Mouse (Mus musculus) hindbrain, embryonic 15.5 days (tissue): ENCODE measurements at regions not wholly inside any gene's neighbourhood (a gene's known extent, or its start where the extent isn't known, plus 50 kb on each side); places are given as distances from the start of the nearest gene placed in this dataset.

ENCODE experiments used
- ATAC-seq: fragments of 200-750 bp; cut with Nextera tagmentation; 2 replicates; pipeline ENCODE4 v1.8.0; 2017; ENCODE audit warnings: low read depth, moderate number of reproducible peaks, moderate TSS enrichment; ENCODE audit not compliant: low FRiP score
- H3K27ac ChIP-seq: fragments of 300-500 bp; sonication (generic); replicated peaks from 2 replicates; pipeline ENCODE4 v1.5.1; 2015; ENCODE audit warnings: mild to moderate bottlenecking, inconsistent platforms
- H3K27me3 ChIP-seq: fragments of 300-500 bp; sonication (generic); 2 replicates; pipeline ENCODE4 v1.6.1; 2015; ENCODE audit warnings: control low read depth, inconsistent platforms
- H3K36me3 ChIP-seq: fragments of 300-500 bp; sonication (generic); 2 replicates; pipeline ENCODE4 v1.6.1; 2015; ENCODE audit warnings: control low read depth, inconsistent platforms
- H3K4me1 ChIP-seq: fragments of 300-500 bp; sonication (generic); replicated peaks from 2 replicates; pipeline ENCODE4 v1.6.1; 2015; ENCODE audit warnings: control low read depth, inconsistent platforms
- H3K4me2 ChIP-seq: fragments of 300-500 bp; sonication (generic); 2 replicates; pipeline ENCODE4 v1.6.1; 2015; ENCODE audit warnings: moderate library complexity, mild to moderate bottlenecking, inconsistent platforms
- H3K4me3 ChIP-seq: fragments of 300-500 bp; sonication (generic); 2 replicates; pipeline ENCODE4 v1.5.1; 2015; ENCODE audit warnings: mild to moderate bottlenecking, inconsistent platforms
- H3K9ac ChIP-seq: fragments of 300-500 bp; sonication (generic); 2 replicates; pipeline ENCODE4 v1.6.1; 2015; ENCODE audit warnings: inconsistent platforms
- H3K9me3 ChIP-seq: fragments of 300-500 bp; sonication (generic); 2 replicates; pipeline ENCODE4 v1.6.1; 2016; ENCODE audit warnings: control low read depth, inconsistent platforms
- WGBS: fragments of 180-500 bp; shearing (Covaris S2); methylation state at CpG from one replicate; pipeline ENCODE4 v1.1.7; 2015; 5-methylcytosine and 5-hydroxymethylcytosine counted together

- Histone ChIP-seq H3K4me1 (no peaks in the 10 kb centered on the region), H3K27me3 (no peaks in the 10 kb centered on the region), H3K4me3 (no peak overlapping the region), H3K27ac (no peak overlapping the region), H3K9me3 (no peaks in the 10 kb centered on the region), H3K36me3 (no peaks in the 10 kb centered on the region), H3K4me2 (no peak overlapping the region), H3K9ac (no peak overlapping the region)
- whole genome bisulfite sequencing: 95% methylated on average over 4 of the region's 4 CpGs
- no peak for ATAC-seq
These were observed 78.8 kb upstream of the Herc3 start for GRCm38 (mm10) chr6:58752496-58752895.

DNA sequence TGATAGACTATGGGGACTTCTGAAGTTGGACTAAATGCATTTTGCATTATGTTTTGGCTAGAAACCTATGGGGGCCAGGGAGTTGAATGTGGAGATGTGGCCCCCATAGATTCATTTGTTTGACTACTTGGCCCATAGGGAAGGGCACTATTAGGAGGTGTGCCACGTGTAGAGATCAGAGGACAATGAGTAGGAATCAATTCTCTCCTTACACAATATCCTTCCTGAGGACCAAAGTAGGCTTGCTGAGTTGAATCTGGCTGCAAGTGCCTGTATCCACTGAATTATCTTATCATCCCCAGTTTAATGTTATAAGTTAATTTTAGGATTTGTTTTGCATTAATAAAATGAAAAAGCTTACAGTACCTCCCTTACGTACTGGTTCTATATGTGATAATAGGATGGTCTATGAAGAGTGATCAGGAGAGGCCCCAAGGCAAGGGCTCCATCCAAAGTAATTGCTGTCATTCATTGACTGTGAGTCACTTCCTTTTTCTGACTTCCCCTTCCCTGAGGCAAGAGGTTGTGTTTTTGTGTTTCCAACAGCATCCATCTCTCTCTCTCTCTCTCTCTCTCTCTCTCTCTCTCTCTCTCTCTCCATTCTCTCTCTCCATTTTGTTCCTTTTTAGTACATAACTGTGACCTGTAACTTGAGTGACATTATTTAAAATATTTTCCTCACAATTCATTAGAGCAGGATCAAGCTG, 74.8 kb upstream of the Herc3 start:
- Histone ChIP-seq H3K27me3 (no peaks in the 10 kb centered on the region), H3K9me3 (no peaks in the 10 kb centered on the region), H3K4me2 (no peak overlapping the region), H3K27ac (no peak overlapping the region), H3K4me3 (no peak overlapping the region), H3K9ac (no peak overlapping the region), H3K36me3 (no peaks in the 10 kb centered on the region), H3K4me1 (no peaks in the 10 kb centered on the region)
- ATAC-seq: no peak
- 70% methylated on average over 2 of the region's 2 CpGs for WGBS

DNA sequence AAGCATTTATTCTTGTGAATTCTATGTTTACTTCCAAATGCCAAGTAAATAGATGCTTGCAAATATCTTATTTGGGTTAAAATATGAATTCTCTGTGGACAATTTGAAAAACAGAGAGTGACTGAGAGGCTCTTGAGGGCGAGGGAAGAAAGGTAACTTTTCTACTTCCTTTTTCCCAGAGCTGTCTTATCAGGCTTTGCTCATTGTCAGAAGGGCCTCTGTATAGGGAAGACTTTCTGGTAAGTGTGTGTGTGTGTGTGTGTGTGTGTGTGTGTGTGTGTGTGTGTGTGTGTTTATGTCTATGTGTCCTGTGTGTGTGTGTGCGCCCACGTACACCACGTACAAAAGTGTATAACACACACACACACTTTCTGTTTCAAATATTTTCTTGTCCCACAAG, 73.9 kb upstream of the Herc3 start:
- Histone ChIP-seq H3K36me3 (no peaks in the 10 kb centered on the region), H3K27ac (no peak overlapping the region), H3K9me3 (no peaks in the 10 kb centered on the region), H3K4me2 (no peak overlapping the region), H3K27me3 (no peaks in the 10 kb centered on the region), H3K4me1 (no peaks in the 10 kb centered on the region), H3K9ac (no peak overlapping the region), H3K4me3 (no peak overlapping the region)
- WGBS: 84% methylated on average over 4 of the region's 4 CpGs
- ATAC-seq: no peak

GRCm38 (mm10) chr6:58770654-58771218, 60.5 kb upstream of the Herc3 start:
- no peak overlapping the region for H3K4me3 ChIP-seq
- no peaks in the 10 kb centered on the region for H3K9me3 ChIP-seq
- WGBS: 23% methylated on average over 8 of the region's 8 CpGs
- 0 out of 2 replicates have a peak, but pooled peaks have one; percentile 51 for ATAC-seq
- no peaks in the 10 kb centered on the region for H3K4me1 ChIP-seq
- no peak overlapping the region for H3K4me2 ChIP-seq
- H3K27me3 ChIP-seq: no peaks in the 10 kb centered on the region
- no peak overlapping the region for H3K9ac ChIP-seq
- H3K27ac ChIP-seq: no peak overlapping the region
- H3K36me3 ChIP-seq: no peaks in the 10 kb centered on the region

GRCm38 (mm10) chr6:58772014-58772413, 59.3 kb upstream of the Herc3 start:
- ATAC-seq: no peak
- 5% methylated on average over 1 of the region's 1 CpGs for WGBS
- no peak overlapping the region for H3K9ac ChIP-seq

More at GRCm38 (mm10) chr6:58772014-58772413, 59.3 kb upstream of the Herc3 start:
- Histone ChIP-seq H3K4me1 (no peaks in the 10 kb centered on the region), H3K27ac (no peak overlapping the region), H3K4me2 (no peak overlapping the region), H3K36me3 (no peaks in the 10 kb centered on the region), H3K4me3 (no peak overlapping the region), H3K27me3 (no peaks in the 10 kb centered on the region), H3K9me3 (no peaks in the 10 kb centered on the region)
